Mouse (Mus musculus) liver, adult 2 months (tissue): ENCODE data around the gene Mei4. TPM values are rescaled to one million over a fixed set of nuclear protein-coding genes. Genes with fewer than 3 reads are reported as not detected.

ENCODE experiments used
- DNase-seq: peaks from one replicate; pipeline ENCODE4 v3.0.0-alpha.2; 2011; ENCODE audit warnings: low read depth, low spot score; ENCODE audit errors: extremely low read depth
- H3K27ac ChIP-seq: fragments of 200-500 bp; replicated peaks from 2 replicates; pipeline ENCODE4 v1.5.1; 2012; ENCODE audit warnings: low read depth, mild to moderate bottlenecking, control low read depth, inconsistent platforms, low read length; ENCODE audit not compliant: insufficient read depth
- H3K27me3 ChIP-seq: fragments of 200-500 bp; 2 replicates; pipeline ENCODE4 v1.6.1; 2012; ENCODE audit warnings: mild to moderate bottlenecking, moderate library complexity, low read length, inconsistent platforms; ENCODE audit not compliant: control insufficient read depth, insufficient read depth
- H3K36me3 ChIP-seq: fragments of 200-500 bp; 2 replicates; pipeline ENCODE4 v1.6.1; 2012; ENCODE audit warnings: low read length, inconsistent platforms; ENCODE audit not compliant: control insufficient read depth, insufficient read depth
- H3K4me1 ChIP-seq: fragments of 200-500 bp; 2 replicates; pipeline ENCODE4 v1.6.1; 2011; ENCODE audit warnings: low read length; ENCODE audit not compliant: control insufficient read depth, insufficient read depth
- H3K4me3 ChIP-seq: fragments of 200-500 bp; 2 replicates; pipeline ENCODE4 v1.5.1; 2011; ENCODE audit warnings: low read depth, mild to moderate bottlenecking, control low read depth, low read length, moderate library complexity; ENCODE audit not compliant: insufficient read depth
- H3K79me2 ChIP-seq: fragments of 200-500 bp; 2 replicates; pipeline ENCODE4 v1.6.1; 2012; ENCODE audit warnings: inconsistent platforms, mild to moderate bottlenecking, low read length, moderate library complexity; ENCODE audit not compliant: control insufficient read depth, insufficient read depth
- H3K9ac ChIP-seq: fragments of 200-500 bp; 2 replicates; pipeline ENCODE4 v1.6.1; 2012; ENCODE audit warnings: low read depth, mild to moderate bottlenecking, control low read depth, inconsistent platforms, low read length
- CTCF ChIP-seq: fragments of 200-500 bp; IDR thresholded peaks from 2 replicates; pipeline ENCODE4 v1.5.1; 2011; ENCODE audit warnings: low read depth, low read length, control low read depth
- POLR2A ChIP-seq: fragments of 200-500 bp; IDR thresholded peaks from 2 replicates; pipeline ENCODE4 v1.6.1; 2011; ENCODE audit warnings: low read length, control low read depth; ENCODE audit not compliant: insufficient read depth; ENCODE audit errors: extremely low read depth
- WGBS: fragments of 180-500 bp; shearing (Covaris S2); methylation state at CpG from one replicate; pipeline ENCODE4 v1.1.7; 2018; 5-methylcytosine and 5-hydroxymethylcytosine counted together
- polyA plus RNA-seq: library from polyadenylated mRNA; depleted of rRNA; stranded (reverse); fragments of >200 nt; gene quantifications from 2 replicates; pipeline ENCODE4 v1.2.3, GENCODE M21; 2012
- total RNA-seq: library from RNA; depleted of rRNA; stranded (reverse); fragments of >200 nt; gene quantifications from 2 replicates; pipeline ENCODE4 v1.2.3, GENCODE M21; 2014

Gene Mei4
- total and polyA plus RNA-seq, 2 experiments: not detected

- WGBS: 50% methylated on average over 2 of the region's 2 CpGs
- DNase-seq: no peak
- no peaks in the 10 kb centered on the region for H3K27me3 ChIP-seq
- no peak for TF ChIP-seq CTCF
- H3K9ac ChIP-seq: no peak overlapping the region
- H3K4me3 ChIP-seq: no peak overlapping the region
- no peaks in the 10 kb centered on the region for H3K36me3 ChIP-seq
- H3K27ac ChIP-seq: no peak overlapping the region
- no peaks in the 10 kb centered on the region for H3K4me1 ChIP-seq
- H3K79me2 ChIP-seq: no peaks in the 10 kb centered on the region
Measured at GRCm38 (mm10) chr9:81866032-81866431, 2.6 kb downstream of the Mei4 start.

- H3K36me3 ChIP-seq: no peaks in the 10 kb centered on the region
- 89% methylated on average over 1 of the region's 1 CpGs for WGBS
- H3K27me3 ChIP-seq: no peaks in the 10 kb centered on the region
- H3K27ac ChIP-seq: no peak overlapping the region
- no peak overlapping the region for H3K4me3 ChIP-seq
- H3K4me1 ChIP-seq: no peaks in the 10 kb centered on the region
- no peak for TF ChIP-seq CTCF
- no peak for TF ChIP-seq POLR2A
- no peak for DNase-seq
- no peaks in the 10 kb centered on the region for H3K79me2 ChIP-seq
- no peak overlapping the region for H3K9ac ChIP-seq
Measured at GRCm38 (mm10) chr9:81921456-81921855, 58.0 kb downstream of the Mei4 start.

GRCm38 (mm10) chr9:81924744-81925143 lies 61.3 kb downstream of the Mei4 start:
- H3K9ac ChIP-seq: no peak overlapping the region
- H3K4me3 ChIP-seq: no peak overlapping the region
- no peaks in the 10 kb centered on the region for H3K36me3 ChIP-seq
- no peaks in the 10 kb centered on the region for H3K27me3 ChIP-seq
- no peak for DNase-seq
- TF ChIP-seq POLR2A (no peak), CTCF (no peak)
- H3K27ac ChIP-seq: no peak overlapping the region
- H3K4me1 ChIP-seq: no peaks in the 10 kb centered on the region
- no peaks in the 10 kb centered on the region for H3K79me2 ChIP-seq

- Histone ChIP-seq H3K79me2 (no peaks in the 10 kb centered on the region), H3K27me3 (no peaks in the 10 kb centered on the region), H3K27ac (no peak overlapping the region), H3K4me1 (no peaks in the 10 kb centered on the region), H3K36me3 (no peaks in the 10 kb centered on the region), H3K4me3 (no peak overlapping the region), H3K9ac (no peak overlapping the region)
- WGBS: 71% methylated on average over 4 of the region's 4 CpGs
- TF ChIP-seq POLR2A: no peak
- DNase-seq: no peak
Measured at GRCm38 (mm10) chr9:81940533-81940932, 77.1 kb downstream of the Mei4 start.

- no peaks in the 10 kb centered on the region for H3K79me2 ChIP-seq
- no peak for DNase-seq
- no peak for TF ChIP-seq CTCF
- no peak for TF ChIP-seq POLR2A
- no peak overlapping the region for H3K9ac ChIP-seq
- H3K36me3 ChIP-seq: no peaks in the 10 kb centered on the region
- H3K27me3 ChIP-seq: no peaks in the 10 kb centered on the region
- WGBS: 74% methylated on average over 6 of the region's 6 CpGs
- no peak overlapping the region for H3K27ac ChIP-seq
- no peaks in the 10 kb centered on the region for H3K4me1 ChIP-seq
- no peak overlapping the region for H3K4me3 ChIP-seq
Measured at GRCm38 (mm10) chr9:81945624-81946023, 82.2 kb downstream of the Mei4 start.

- Histone ChIP-seq H3K79me2 (no peaks in the 10 kb centered on the region), H3K9ac (no peak overlapping the region), H3K4me1 (no peaks in the 10 kb centered on the region), H3K36me3 (no peaks in the 10 kb centered on the region), H3K27ac (no peak overlapping the region), H3K27me3 (no peaks in the 10 kb centered on the region), H3K4me3 (no peak overlapping the region)
- 74% methylated on average over 3 of the region's 3 CpGs for WGBS
- TF ChIP-seq POLR2A (no peak), CTCF (no peak)
- DNase-seq: no peak
Measured at GRCm38 (mm10) chr9:81956858-81957257, 93.4 kb downstream of the Mei4 start.
